Mouse (Mus musculus) embryonic facial prominence, embryonic 11.5 days (tissue): ENCODE results near the gene Gopc. TPM values are rescaled to one million over a fixed set of nuclear protein-coding genes. Genes with fewer than 3 reads are reported as not detected.

Experiments
- ATAC-seq: fragments of 200-750 bp; cut with Nextera tagmentation; replicated peaks from 2 replicates; pipeline ENCODE4 v1.8.0; 2017; ENCODE audit warnings: low read depth; ENCODE audit not compliant: insufficient number of reproducible peaks, low FRiP score, low TSS enrichment
- DNase-seq: peaks from one replicate; pipeline ENCODE4 v3.0.0-alpha.2; 2015; ENCODE audit warnings: low spot score
- H3K27ac ChIP-seq: fragments of 300-500 bp; sonication (generic); replicated peaks from 2 replicates; pipeline ENCODE4 v1.5.1; 2014; ENCODE audit warnings: mild to moderate bottlenecking, low read depth, low read length, control low read depth
- H3K27me3 ChIP-seq: fragments of 300-500 bp; sonication (generic); 2 replicates; pipeline ENCODE4 v1.6.1; 2014; ENCODE audit warnings: mild to moderate bottlenecking, low read length, moderate library complexity, mixed read lengths; ENCODE audit not compliant: control insufficient read depth, insufficient read depth
- H3K36me3 ChIP-seq: fragments of 300-500 bp; sonication (generic); replicated peaks from 2 replicates; pipeline ENCODE4 v1.6.1; 2014; ENCODE audit warnings: low read depth, mild to moderate bottlenecking, low read length, moderate library complexity, mixed read lengths; ENCODE audit not compliant: control insufficient read depth, insufficient read depth
- H3K4me1 ChIP-seq: fragments of 300-500 bp; sonication (generic); 2 replicates; pipeline ENCODE4 v1.6.1; 2014; ENCODE audit warnings: low read length, mixed read lengths; ENCODE audit not compliant: control insufficient read depth, insufficient read depth
- H3K4me2 ChIP-seq: fragments of 300-500 bp; sonication (generic); 2 replicates; pipeline ENCODE4 v1.6.1; 2014; ENCODE audit warnings: low read depth, mild to moderate bottlenecking, control low read depth, low read length, moderate library complexity
- H3K4me3 ChIP-seq: fragments of 300-500 bp; sonication (generic); 2 replicates; pipeline ENCODE4 v1.5.1; 2014; ENCODE audit warnings: low read depth, low read length, control low read depth
- H3K9ac ChIP-seq: fragments of 300-500 bp; sonication (generic); replicated peaks from 2 replicates; pipeline ENCODE4 v1.6.1; 2014; ENCODE audit warnings: mild to moderate bottlenecking, control low read depth, low read length
- H3K9me3 ChIP-seq: fragments of 300-500 bp; sonication (generic); replicated peaks from 2 replicates; pipeline ENCODE4 v1.6.1; 2016; ENCODE audit warnings: mild to moderate bottlenecking, low read length, inconsistent platforms, mixed read lengths; ENCODE audit not compliant: control insufficient read depth
- WGBS: fragments of 180-500 bp; shearing (Covaris S2); extraction: QIAGEN DNeasy Blood & Tissue Kit; methylation state at CpG from one replicate; pipeline ENCODE4 v1.1.7; 2014; 5-methylcytosine and 5-hydroxymethylcytosine counted together
- polyA plus RNA-seq: library from polyadenylated mRNA; unstranded; fragments of >200 nt; fragmentation: Nextera tagmentation; extraction: Ambion mirVana; gene quantifications from 2 replicates; pipeline ENCODE4 v1.2.1, GENCODE M21; 2014

Gopc gene
- polyA plus RNA-seq = 17.3 TPM in 2 replicates

DNA sequence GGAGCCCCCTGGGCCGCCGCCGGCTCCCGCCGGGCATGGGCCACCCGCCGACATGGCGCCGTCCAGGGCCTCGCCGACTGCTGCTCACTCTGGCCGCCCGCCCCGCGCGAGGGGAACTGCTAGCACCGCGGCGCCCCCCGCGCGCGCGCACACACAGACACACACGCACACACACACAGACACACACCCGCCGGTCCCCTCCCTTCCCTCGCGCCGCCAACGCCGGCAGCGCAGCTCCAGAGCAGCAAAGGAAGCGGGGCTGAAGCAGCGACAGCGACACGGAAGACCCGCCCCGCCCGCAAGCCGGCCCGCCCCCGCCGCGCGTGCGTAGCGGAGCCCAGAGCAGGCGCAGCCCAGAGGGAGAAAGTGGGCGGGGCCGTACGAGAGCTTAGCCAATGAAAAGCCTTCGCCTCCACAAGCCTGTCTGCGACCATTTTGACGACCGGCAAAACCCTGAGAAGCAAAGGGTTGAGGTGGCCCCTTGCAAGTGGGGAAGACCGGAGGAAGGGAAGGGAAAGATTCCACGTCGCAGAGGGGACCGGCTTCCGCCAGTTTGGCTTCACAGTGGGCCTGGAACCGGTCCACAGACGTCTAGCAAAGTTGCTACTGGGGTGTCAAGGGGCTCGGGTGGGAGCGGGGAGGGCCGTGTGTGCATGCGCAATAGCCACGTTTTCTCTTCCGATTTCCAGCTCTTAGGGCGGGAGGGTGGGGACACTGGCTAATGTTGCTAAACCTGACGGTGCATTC, at the start of gene Gopc:
Gene Gopc (minus strand): TSS at position 280 of the 747 bp plus-strand sequence.
- H3K36me3 ChIP-seq = no peaks in the 10 kb centered on the region
- no peaks in the 10 kb centered on the region for H3K27me3 ChIP-seq
- WGBS = under 1% methylated on average over 56 of the region's 71 CpGs
- peak within 1 kb of the TSS; percentile 67 for H3K4me2 ChIP-seq
- H3K9ac ChIP-seq = peak within 1 kb of the TSS; percentile 88
- H3K27ac ChIP-seq = peak within 1 kb of the TSS; percentile 77
- peak within 1 kb of the TSS; percentile 85 for H3K4me3 ChIP-seq
- no peaks in the 10 kb centered on the region for H3K9me3 ChIP-seq
- peak; percentile 99 for ATAC-seq
- H3K4me1 ChIP-seq = no peaks in the 10 kb centered on the region
- DNase-seq = peak; percentile 99

GRCm38 (mm10) chr10:52430953-52431352, 49.0 kb upstream of the Gopc start:
- H3K4me2 ChIP-seq = no peak overlapping the region
- DNase-seq (no peak), ATAC-seq (0 out of 2 replicates have a peak, but pooled peaks have one; percentile 23)
- WGBS = 89% methylated on average over 1 of the region's 1 CpGs
- no peak overlapping the region for H3K27ac ChIP-seq
- H3K36me3 ChIP-seq = no peaks in the 10 kb centered on the region
- no peak overlapping the region for H3K4me3 ChIP-seq
- no peaks in the 10 kb centered on the region for H3K9me3 ChIP-seq
- H3K4me1 ChIP-seq = no peaks in the 10 kb centered on the region
- no peaks in the 10 kb centered on the region for H3K27me3 ChIP-seq
- no peak overlapping the region for H3K9ac ChIP-seq

DNA sequence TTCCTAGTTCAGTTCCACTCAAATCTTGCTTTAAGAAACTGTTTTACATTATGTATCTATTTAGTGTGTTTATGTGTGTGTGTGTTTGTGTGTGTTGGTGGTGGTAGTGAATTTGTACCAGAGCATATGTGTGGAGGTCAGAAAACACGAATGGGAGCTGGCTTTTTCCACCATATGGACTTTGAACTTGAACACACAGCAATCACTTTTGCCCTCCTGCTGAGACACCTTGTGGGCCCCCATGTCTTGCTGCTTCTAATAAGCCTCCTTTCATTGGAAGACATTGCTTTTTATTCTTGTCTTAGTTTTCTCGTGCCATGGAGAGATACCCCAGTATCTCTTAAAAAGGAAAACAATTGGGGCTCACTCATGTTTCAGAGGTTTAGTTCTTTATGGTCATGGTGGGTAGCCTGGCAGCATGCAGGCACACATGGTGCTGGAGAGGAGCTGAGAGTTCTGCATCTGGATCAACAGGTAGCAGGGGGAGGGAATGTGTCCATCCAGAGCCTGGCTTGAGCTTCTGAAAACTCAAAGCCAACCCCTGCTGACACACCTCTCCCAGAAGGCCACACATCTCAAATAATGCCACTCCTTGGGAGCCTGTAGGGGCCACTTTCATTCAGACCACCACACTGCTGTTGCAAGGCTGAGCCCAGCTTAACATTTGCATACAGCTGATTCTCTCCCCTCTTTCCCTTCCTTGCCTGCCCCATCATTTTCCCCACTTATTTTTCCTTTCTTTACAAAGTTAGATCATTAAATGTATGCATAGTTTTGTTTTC, 45.9 kb upstream of the Gopc start:
- Histone ChIP-seq H3K27me3 (no peaks in the 10 kb centered on the region), H3K9me3 (no peaks in the 10 kb centered on the region), H3K4me2 (no peak overlapping the region), H3K9ac (no peak overlapping the region), H3K4me3 (no peak overlapping the region), H3K27ac (no peak overlapping the region), H3K36me3 (no peaks in the 10 kb centered on the region), H3K4me1 (no peaks in the 10 kb centered on the region)
- WGBS = 51% methylated on average over 2 of the region's 2 CpGs
- no peak for DNase-seq
- no peak for ATAC-seq

DNA sequence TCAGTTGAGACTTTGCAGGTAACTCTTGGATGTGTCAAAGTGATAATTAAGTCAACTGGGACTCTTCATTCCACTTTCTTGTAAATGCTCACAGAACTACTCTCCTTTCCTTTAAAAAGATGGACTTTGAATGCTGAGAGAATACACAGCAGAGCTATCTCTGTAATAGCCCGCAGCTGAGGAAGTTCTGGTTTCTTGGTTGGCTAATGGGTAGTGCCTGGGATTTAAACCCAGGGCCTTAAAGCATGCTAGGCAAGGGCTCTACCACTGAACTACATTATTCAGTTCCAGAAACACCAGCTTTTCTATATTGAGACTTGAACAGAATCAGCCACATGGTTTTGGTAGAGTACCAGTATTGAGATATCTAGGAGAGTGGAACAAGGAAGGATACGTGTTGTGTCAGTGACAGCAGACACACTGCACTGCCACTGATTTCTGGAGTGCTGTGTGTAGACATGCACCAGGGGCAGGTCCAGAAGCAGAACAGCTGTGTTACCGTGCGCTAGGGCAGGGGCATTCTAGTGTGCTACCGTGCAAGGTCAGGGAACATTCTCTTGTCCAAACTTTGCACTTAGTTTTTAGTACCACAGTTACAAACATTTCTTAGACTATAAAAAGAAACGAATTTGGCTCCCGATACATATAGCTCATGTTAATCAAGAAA, 44.5 kb upstream of the Gopc start:
- DNase-seq = no peak
- 85% methylated on average over 7 of the region's 7 CpGs for WGBS
- no peaks in the 10 kb centered on the region for H3K9me3 ChIP-seq
- H3K4me1 ChIP-seq = no peaks in the 10 kb centered on the region
- no peak for ATAC-seq
- no peak overlapping the region for H3K27ac ChIP-seq
- H3K4me2 ChIP-seq = no peak overlapping the region
- H3K36me3 ChIP-seq = no peaks in the 10 kb centered on the region
- no peak overlapping the region for H3K4me3 ChIP-seq
- no peak overlapping the region for H3K9ac ChIP-seq
- H3K27me3 ChIP-seq = no peaks in the 10 kb centered on the region

- Histone ChIP-seq H3K9ac (no peak overlapping the region), H3K27me3 (no peaks in the 10 kb centered on the region), H3K27ac (no peak overlapping the region), H3K4me3 (no peak overlapping the region), H3K9me3 (no peaks in the 10 kb centered on the region), H3K36me3 (no peaks in the 10 kb centered on the region; the same call in 1 of the 2 replicates), H3K4me2 (no peak overlapping the region), H3K4me1 (no peaks in the 10 kb centered on the region)
- DNase-seq = no peak
- 85% methylated on average over 2 of the region's 2 CpGs for WGBS
- ATAC-seq = no peak
Measured at GRCm38 (mm10) chr10:52423097-52423496, 41.2 kb upstream of the Gopc start.

DNA sequence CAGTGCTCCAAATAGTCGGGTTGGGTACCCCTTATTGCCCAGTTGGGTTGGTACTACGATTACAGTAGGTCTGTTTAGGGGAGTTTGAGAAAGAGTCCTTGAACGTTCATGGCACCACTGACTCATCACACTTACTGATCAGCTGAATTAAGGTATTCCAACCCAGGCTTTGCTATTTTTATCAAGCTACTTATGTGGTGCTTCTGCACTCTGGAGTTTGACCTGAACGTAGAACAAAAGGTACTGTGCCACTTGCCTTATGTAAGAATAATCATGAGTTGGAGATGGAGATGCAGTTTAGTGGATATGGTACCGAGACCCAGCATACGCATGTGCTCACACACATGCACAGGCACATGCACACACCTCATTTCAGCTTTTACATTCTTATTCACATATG, 39.8 kb upstream of the Gopc start:
- Histone ChIP-seq H3K4me3 (no peak overlapping the region), H3K9ac (no peak overlapping the region), H3K4me1 (no peaks in the 10 kb centered on the region), H3K27me3 (no peaks in the 10 kb centered on the region), H3K27ac (no peak overlapping the region), H3K36me3 (no peaks in the 10 kb centered on the region; the same call in 1 of the 2 replicates), H3K4me2 (no peak overlapping the region), H3K9me3 (no peaks in the 10 kb centered on the region)
- ATAC-seq (no peak), DNase-seq (no peak)
- 93% methylated on average over 6 of the region's 6 CpGs for WGBS

- Histone ChIP-seq H3K4me2 (no peak overlapping the region), H3K9me3 (no peaks in the 10 kb centered on the region), H3K4me1 (no peaks in the 10 kb centered on the region), H3K27me3 (no peaks in the 10 kb centered on the region), H3K4me3 (no peak overlapping the region), H3K27ac (no peak overlapping the region), H3K9ac (no peak overlapping the region), H3K36me3 (no peaks in the 10 kb centered on the region; the same call in 1 of the 2 replicates)
- no peak for ATAC-seq
- WGBS = 95% methylated on average over 1 of the region's 1 CpGs
- no peak for DNase-seq
Measured at GRCm38 (mm10) chr10:52420526-52420925, 38.6 kb upstream of the Gopc start.
